Mouse (Mus musculus) liver, embryonic 16.5 days (tissue): ENCODE results near the gene Atpaf1. TPM values are rescaled to one million over a fixed set of nuclear protein-coding genes. Genes with fewer than 3 reads are reported as not detected.

Experiments
- ATAC-seq: fragments of 200-750 bp; cut with Nextera tagmentation; 2 replicates; pipeline ENCODE4 v1.8.0; 2017; ENCODE audit warnings: low read depth, mild to moderate bottlenecking, moderate number of reproducible peaks, moderate library complexity
- H3K27ac ChIP-seq: fragments of 300-500 bp; sonication (generic); 2 replicates; pipeline ENCODE4 v1.5.1; 2014; ENCODE audit warnings: mild to moderate bottlenecking, low read length
- H3K27me3 ChIP-seq: fragments of 300-500 bp; sonication (generic); 2 replicates; pipeline ENCODE4 v1.6.1; 2014; ENCODE audit warnings: low read depth, low read length, mixed read lengths; ENCODE audit not compliant: control insufficient read depth, insufficient read depth
- H3K36me3 ChIP-seq: fragments of 300-500 bp; sonication (generic); 2 replicates; pipeline ENCODE4 v1.6.1; 2014; ENCODE audit warnings: mild to moderate bottlenecking; ENCODE audit not compliant: control insufficient read depth, insufficient read depth
- H3K4me1 ChIP-seq: fragments of 300-500 bp; sonication (generic); 2 replicates; pipeline ENCODE4 v1.6.1; 2014; ENCODE audit warnings: low read depth, low read length, mixed read lengths; ENCODE audit not compliant: control insufficient read depth
- H3K4me2 ChIP-seq: fragments of 300-500 bp; sonication (generic); 2 replicates; pipeline ENCODE4 v1.6.1; 2014; ENCODE audit warnings: low read depth, low read length, mixed read lengths
- H3K4me3 ChIP-seq: fragments of 300-500 bp; sonication (generic); 2 replicates; pipeline ENCODE4 v1.5.1; 2014; ENCODE audit warnings: low read depth, mild to moderate bottlenecking, low read length
- H3K9ac ChIP-seq: fragments of 300-500 bp; sonication (generic); 2 replicates; pipeline ENCODE4 v1.6.1; 2014; ENCODE audit warnings: low read depth, low read length
- H3K9me3 ChIP-seq: fragments of 300-500 bp; sonication (generic); replicated peaks from 2 replicates; pipeline ENCODE4 v1.6.1; 2016; ENCODE audit warnings: low read length; ENCODE audit not compliant: control insufficient read depth
- WGBS: fragments of 180-500 bp; shearing (Covaris S2); extraction: QIAGEN DNeasy Blood & Tissue Kit; methylation state at CpG from one replicate; pipeline ENCODE4 v1.1.7; 2014; ENCODE audit not compliant: insufficient replicate concordance; 5-methylcytosine and 5-hydroxymethylcytosine counted together
- polyA plus RNA-seq: library from polyadenylated mRNA; unstranded; fragments of >200 nt; fragmentation: Nextera tagmentation; extraction: Ambion mirVana; gene quantifications from 2 replicates; pipeline ENCODE4 v1.2.1, GENCODE M21; 2015

Gene Atpaf1
- polyA plus RNA-seq, 1 experiment from 2014 or later, result 12.7 TPM

DNA sequence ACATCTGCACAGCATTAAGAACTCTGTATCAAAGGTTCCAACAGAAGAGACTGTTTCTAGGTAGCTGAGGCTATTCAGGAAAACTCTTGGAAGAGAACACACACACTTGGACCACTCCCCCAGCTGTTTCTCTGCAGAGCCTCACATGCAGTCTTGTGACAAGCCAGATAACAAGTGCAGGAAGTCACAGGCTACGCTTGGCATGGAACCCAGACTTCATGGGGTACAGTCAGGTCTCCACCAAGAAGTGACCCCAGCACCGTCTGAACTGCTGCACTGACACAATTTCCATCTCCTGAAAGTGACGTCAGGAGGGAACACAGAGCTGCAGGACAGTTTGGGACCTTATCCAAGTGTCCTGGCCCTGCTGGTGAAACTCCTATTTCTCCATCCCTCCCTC is 37.3 kb downstream of the Atpaf1 start:
- Histone ChIP-seq H3K4me2 (no peak overlapping the region), H3K27ac (no peak overlapping the region), H3K9ac (no peak overlapping the region), H3K36me3 (no peaks in the 10 kb centered on the region), H3K27me3 (no peaks in the 10 kb centered on the region), H3K4me1 (peaks cover 30% of the 10 kb centered on the region), H3K4me3 (no peak overlapping the region), H3K9me3 (no peaks in the 10 kb centered on the region)
- 31% methylated on average over 3 of the region's 3 CpGs for WGBS
- ATAC-seq, result no peak

DNA sequence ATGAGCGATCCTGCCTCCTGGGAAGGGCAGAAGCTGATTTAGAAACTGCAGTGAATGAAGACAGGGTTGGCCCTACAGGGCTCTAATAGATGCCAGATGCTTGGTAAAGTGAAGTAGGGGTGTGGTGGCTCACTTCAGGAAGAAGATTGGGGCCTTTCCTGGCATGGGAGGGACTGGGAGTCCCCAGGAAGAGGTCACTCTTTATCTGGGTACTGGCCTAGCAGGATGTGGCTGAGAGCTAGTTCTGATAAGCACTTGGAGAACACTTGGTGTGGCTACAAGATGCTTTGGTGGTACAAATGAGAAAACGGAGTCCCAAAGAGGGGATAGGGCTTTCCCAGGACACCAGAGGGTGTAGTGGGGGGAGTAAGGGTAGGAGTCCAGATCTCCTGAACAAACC is 39.6 kb downstream of the Atpaf1 start:
- 26% methylated on average over 2 of the region's 2 CpGs for WGBS
- Histone ChIP-seq H3K9ac (no peak overlapping the region; the same call in 1 of the 2 replicates), H3K36me3 (no peaks in the 10 kb centered on the region), H3K27ac (peak overlapping the region; percentile 6; the same call in 1 of the 2 replicates), H3K27me3 (no peaks in the 10 kb centered on the region), H3K4me1 (peaks cover 47% of the 10 kb centered on the region), H3K4me3 (no peak overlapping the region), H3K9me3 (no peaks in the 10 kb centered on the region), H3K4me2 (peak overlapping the region; percentile 47)
- peak; percentile 22 for ATAC-seq

DNA sequence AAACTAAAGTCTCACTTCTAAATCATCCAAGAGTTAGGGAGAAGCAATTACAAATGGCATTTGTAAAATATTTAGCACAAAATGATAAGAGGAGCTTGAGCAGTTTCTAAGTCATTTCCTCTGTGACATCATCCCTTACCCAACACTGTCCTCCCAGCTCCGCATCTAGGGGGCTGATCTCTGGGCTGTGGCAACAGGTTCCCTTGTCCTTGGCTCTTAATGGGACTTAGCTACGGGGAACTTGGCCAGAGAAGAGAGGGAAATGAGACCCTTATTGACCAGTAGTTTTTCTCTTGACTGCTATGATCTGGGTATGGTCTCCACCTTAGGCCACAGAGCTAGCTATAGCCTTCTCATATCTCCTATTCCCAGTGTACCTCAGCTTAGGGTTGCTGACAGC is 40.7 kb downstream of the Atpaf1 start:
- no peaks in the 10 kb centered on the region for H3K9me3 ChIP-seq
- 30% methylated on average over 2 of the region's 2 CpGs for WGBS
- H3K27ac ChIP-seq, result no peak overlapping the region
- H3K27me3 ChIP-seq, result no peaks in the 10 kb centered on the region
- no peak overlapping the region for H3K4me2 ChIP-seq
- H3K36me3 ChIP-seq, result no peaks in the 10 kb centered on the region
- H3K4me1 ChIP-seq, result peaks cover 58% of the 10 kb centered on the region
- no peak for ATAC-seq
- no peak overlapping the region for H3K9ac ChIP-seq
- H3K4me3 ChIP-seq, result no peak overlapping the region

DNA sequence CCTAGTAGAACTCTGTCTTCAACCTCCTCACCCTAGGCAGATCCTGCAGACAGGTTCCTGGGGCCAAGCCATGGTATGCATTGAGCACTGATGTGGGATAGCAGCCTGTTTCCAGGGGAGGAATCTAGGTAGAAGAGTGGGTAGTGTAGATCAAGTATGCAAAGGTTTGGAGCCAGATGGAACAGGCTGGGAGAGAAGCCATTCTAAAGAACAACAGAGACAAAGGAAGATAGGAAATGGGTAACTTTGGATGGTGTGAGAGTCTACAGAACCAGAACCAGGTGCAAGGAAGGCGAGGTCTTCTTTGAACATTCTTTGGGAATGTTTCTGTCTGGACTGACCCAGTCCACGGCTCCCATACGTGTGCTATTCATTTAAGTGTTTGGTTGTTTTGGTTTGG is 42.5 kb downstream of the Atpaf1 start:
- Histone ChIP-seq H3K4me3 (no peak overlapping the region; the same call in 1 of the 2 replicates), H3K27ac (peak overlapping the region; percentile 85; the same call in 1 of the 2 replicates), H3K9me3 (no peaks in the 10 kb centered on the region), H3K4me1 (peaks cover 66% of the 10 kb centered on the region), H3K36me3 (peaks cover 8% of the 10 kb centered on the region; the same call in 1 of the 2 replicates), H3K9ac (no peak overlapping the region), H3K27me3 (no peaks in the 10 kb centered on the region), H3K4me2 (peak overlapping the region; percentile 82)
- 57% methylated on average over 3 of the region's 3 CpGs for WGBS
- ATAC-seq, result no peak

DNA sequence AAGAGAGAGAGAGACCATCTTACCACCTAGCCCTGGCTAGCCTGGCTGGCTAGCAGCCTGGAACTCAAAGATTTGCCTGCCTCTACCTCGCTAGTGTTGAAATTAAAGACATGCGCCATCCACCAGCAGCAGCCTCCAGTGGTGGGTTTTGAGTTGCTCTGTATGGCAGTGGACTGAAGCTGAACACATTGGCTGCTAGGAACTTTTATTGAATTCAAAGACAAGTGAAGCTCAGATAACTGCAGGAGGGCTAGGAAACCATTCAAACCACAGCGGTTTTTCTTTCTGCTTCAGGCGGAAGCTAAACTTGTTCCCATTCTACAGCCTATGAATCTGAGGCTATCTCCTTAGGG is 42.9 kb downstream of the Atpaf1 start:
- H3K27me3 ChIP-seq, result no peaks in the 10 kb centered on the region
- no peak for ATAC-seq
- peak overlapping the region; percentile 80 for H3K4me3 ChIP-seq
- no peaks in the 10 kb centered on the region for H3K9me3 ChIP-seq
- H3K36me3 ChIP-seq, result peaks cover 10% of the 10 kb centered on the region; the same call in 1 of the 2 replicates
- peaks cover 66% of the 10 kb centered on the region for H3K4me1 ChIP-seq
- WGBS, result 2% methylated on average over 4 of the region's 4 CpGs
- H3K27ac ChIP-seq, result peak overlapping the region; percentile 85
- peak overlapping the region; percentile 76 for H3K9ac ChIP-seq
- H3K4me2 ChIP-seq, result peak overlapping the region; percentile 82

DNA sequence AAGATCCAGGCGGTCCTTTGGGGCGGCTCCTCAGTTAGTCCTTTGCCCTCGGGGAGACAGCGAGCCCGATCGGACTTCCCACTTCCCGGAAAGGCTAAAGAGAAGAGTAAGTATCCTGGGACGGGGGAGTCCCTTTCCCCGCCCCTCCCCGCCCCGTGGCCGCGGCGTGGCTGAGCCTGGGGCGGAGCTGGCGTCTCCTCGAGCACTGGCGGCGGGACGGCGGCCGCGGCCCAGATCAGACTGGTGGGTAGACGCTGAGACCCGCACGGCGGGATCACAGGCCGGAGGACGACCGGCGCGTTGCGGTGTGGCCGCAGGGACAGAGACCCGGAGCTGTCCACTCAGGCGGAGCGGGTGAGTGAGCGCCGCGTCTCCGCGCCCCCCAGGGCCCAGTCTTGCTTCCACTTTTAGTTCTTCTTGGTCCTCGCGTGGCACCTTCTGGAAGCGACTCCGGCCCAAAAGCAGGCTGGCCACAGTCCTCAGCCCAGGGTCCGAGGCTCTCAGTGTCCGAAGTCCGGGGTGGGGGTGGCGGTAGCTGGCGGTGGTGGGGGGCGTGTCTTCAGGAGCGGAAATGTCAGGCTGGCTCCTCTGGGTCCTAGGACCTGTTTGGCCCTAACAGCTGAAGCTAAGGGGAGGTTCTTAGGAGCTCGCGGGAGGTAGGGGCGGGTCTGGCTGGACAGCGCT is 43.4 kb downstream of the Atpaf1 start, which contains the start of gene Mob3c:
TSS of gene Mob3c (plus strand) at position 205 of the 684 bp plus-strand sequence.
- peak within 1 kb of the TSS; percentile 82 for H3K4me2 ChIP-seq
- H3K36me3 ChIP-seq, result peaks cover 10% of the 10 kb centered on the region; the same call in 1 of the 2 replicates
- peak within 1 kb of the TSS; percentile 80 for H3K4me3 ChIP-seq
- no peaks in the 10 kb centered on the region for H3K27me3 ChIP-seq
- H3K4me1 ChIP-seq, result peaks cover 65% of the 10 kb centered on the region
- H3K27ac ChIP-seq, result peak within 1 kb of the TSS; percentile 85
- under 1% methylated on average over 57 of the region's 57 CpGs for WGBS
- no peaks in the 10 kb centered on the region for H3K9me3 ChIP-seq
- H3K9ac ChIP-seq, result peak within 1 kb of the TSS; percentile 76
- peak; percentile 92 for ATAC-seq

DNA sequence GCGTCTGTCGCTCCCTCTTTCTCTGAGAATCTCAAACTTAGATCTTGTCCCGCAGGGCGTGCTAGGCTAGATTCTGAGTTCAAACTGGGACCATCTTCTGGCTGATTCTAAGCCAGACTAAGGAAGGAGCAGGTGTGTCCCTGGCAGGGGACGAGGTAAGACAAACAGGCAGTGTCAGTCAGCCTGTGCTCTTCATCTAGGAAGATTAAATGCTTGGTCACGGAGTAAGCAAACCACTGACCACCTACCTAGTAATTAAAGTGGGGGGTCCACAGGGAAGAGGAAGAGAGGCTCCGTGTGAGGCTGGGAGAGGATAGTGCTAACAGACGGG is 43.9 kb downstream of the Atpaf1 start:
- no peak for ATAC-seq
- Histone ChIP-seq H3K27me3 (no peaks in the 10 kb centered on the region), H3K4me3 (peak overlapping the region; percentile 80), H3K9me3 (no peaks in the 10 kb centered on the region), H3K27ac (peak overlapping the region; percentile 85), H3K4me2 (peak overlapping the region; percentile 82), H3K4me1 (peaks cover 60% of the 10 kb centered on the region), H3K9ac (peak overlapping the region; percentile 76), H3K36me3 (peaks cover 11% of the 10 kb centered on the region)
- 5% methylated on average over 8 of the region's 8 CpGs for WGBS

DNA sequence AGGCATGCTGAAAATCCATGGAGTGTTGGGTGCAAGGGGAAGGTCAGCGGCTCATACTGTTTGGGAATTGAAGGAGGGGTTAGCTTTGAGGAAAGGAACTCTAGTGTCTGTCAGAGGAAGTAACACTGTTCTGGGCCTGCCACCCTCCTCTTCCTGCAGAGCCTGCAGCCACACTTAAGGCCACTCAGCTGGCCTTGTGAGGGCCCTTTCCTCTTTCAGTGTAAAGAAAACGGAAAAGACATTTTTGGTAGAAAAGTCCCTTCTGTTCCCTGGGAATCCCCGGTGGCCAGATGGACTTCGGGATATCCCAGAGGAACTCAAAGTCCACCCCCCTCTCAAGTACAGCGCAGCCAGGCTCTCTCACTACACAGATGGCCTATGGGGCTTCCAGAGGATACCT is 45.9 kb downstream of the Atpaf1 start:
- Histone ChIP-seq H3K36me3 (peaks cover 15% of the 10 kb centered on the region), H3K9me3 (no peaks in the 10 kb centered on the region), H3K27ac (peak overlapping the region; percentile 33; the same call in 1 of the 2 replicates), H3K4me3 (no peak overlapping the region), H3K4me2 (no peak overlapping the region), H3K9ac (no peak overlapping the region), H3K27me3 (no peaks in the 10 kb centered on the region), H3K4me1 (peaks cover 40% of the 10 kb centered on the region)
- 38% methylated on average over 5 of the region's 5 CpGs for WGBS
- ATAC-seq, result no peak

DNA sequence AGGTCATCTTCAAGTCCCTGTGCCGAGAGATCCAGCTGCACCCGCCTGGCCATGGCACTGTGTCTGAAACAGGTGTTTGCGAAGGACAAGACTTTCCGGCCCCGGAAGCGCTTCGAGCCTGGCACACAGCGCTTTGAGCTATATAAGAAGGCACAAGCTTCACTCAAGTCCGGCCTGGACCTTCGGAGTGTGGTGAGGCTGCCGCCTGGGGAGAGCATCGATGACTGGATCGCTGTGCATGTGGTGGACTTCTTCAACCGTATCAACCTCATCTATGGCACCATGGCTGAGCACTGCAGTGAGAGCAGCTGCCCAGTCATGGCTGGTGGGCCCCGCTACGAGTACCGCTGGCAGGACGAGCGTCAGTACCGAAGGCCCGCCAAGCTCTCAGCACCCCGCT is 46.6 kb downstream of the Atpaf1 start:
- H3K9ac ChIP-seq, result no peak overlapping the region
- H3K27me3 ChIP-seq, result no peaks in the 10 kb centered on the region
- no peak overlapping the region for H3K27ac ChIP-seq
- WGBS, result 88% methylated on average over 22 of the region's 22 CpGs
- H3K4me1 ChIP-seq, result peaks cover 40% of the 10 kb centered on the region
- no peaks in the 10 kb centered on the region for H3K9me3 ChIP-seq
- H3K36me3 ChIP-seq, result peaks cover 15% of the 10 kb centered on the region
- H3K4me2 ChIP-seq, result no peak overlapping the region
- no peak overlapping the region for H3K4me3 ChIP-seq
- ATAC-seq, result no peak
